In the genomic region with DNA sequence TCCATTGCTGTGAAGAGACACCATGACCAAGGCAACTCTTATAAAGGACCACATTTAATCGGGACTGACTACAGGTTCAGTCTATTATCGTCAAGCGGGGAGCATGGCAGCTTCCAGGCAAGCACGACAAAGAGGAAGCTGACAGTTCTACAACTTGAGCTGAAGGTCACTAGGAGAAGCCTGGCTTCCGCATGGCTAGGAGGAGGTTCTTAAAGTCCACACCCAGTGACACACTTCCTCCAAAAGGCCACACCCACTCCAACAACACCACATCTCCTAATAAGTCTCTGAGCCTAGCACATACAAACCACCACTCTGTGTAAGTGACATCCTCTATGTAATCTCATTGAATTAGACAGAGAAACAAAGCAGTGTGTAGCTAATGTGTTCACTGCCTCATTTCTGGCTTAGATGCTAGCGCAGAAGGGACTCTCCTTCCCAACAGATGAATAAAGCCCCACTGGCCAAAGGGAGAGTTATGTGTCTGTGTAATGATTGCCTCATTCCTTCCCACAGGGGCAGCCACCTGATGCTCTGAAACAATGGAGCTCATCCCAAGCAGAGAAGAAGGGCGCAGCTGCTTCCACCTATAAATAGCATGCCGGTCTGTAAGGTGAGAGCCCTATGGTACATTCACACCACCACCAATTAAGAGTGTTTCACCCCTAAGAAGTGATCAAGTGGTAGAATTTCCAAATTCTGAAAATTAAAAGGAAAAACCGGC, we compare ENCODE assay signal across 9 mouse cellular contexts. TPM values are rescaled to one million over a fixed set of nuclear protein-coding genes. Genes with fewer than 3 reads are reported as not detected.
A peak's percentile ranks its signal among the peaks of the same experiment; 100 is the strongest.
DNase-seq lines count a peak whose midpoint lies in the region; ATAC-seq and TF ChIP-seq lines count a peak whose summit lies in the region.
"Had no signal": no experiment of that assay in that cellular context is flagged by ENCODE, and none has a peak within 500 bp of the region (broad histone marks: within the 10 kb centered on the region; RNA-seq: fewer than 3 reads in every experiment).

No protein-coding gene starts in this region.

- 91% methylated on average over 9 of the region's 9 CpGs for WGBS in forebrain, embryonic 10.5 days
- 86% methylated on average over 9 of the region's 9 CpGs for WGBS in midbrain, embryonic 13.5 days

- POLR2A ChIA-PET in Patski (lab: Charles Lee), result no interaction called here

- in situ Hi-C loops in Patski (cut with MboI; ENCODE audit: low pct_unique_long_range_greater_than_20kb), result no loop called here

- CTCF ChIA-PET in Patski (lab: Charles Lee), result interaction anchor here (1.6 to 1.7 kb wide), 2 partner anchors 17 to 22 kb away, joined by 3 to 4 read pairs; no protein-coding TSS in a partner anchor

- H3K36me3 ChIP-seq in forebrain, embryonic 10.5 days (replicated peaks), result no peaks in the 10 kb centered on the region
- H3K36me3 ChIP-seq in midbrain, embryonic 13.5 days, result no peaks in the 10 kb centered on the region
- H3K36me3 ChIP-seq: embryonic facial prominence, embryonic 12.5 days had no signal

- H3K4me3 ChIP-seq in forebrain, embryonic 10.5 days, result no peak overlapping the region
- H3K4me3 ChIP-seq in midbrain, embryonic 13.5 days (replicated peaks), result no peak overlapping the region
- H3K4me3 ChIP-seq: embryonic facial prominence, embryonic 12.5 days had no signal

- no peaks in the 10 kb centered on the region for H3K9me3 ChIP-seq in forebrain, embryonic 10.5 days
- no peaks in the 10 kb centered on the region for H3K9me3 ChIP-seq in midbrain, embryonic 13.5 days
- H3K9me3 ChIP-seq: embryonic facial prominence, embryonic 12.5 days had no signal

- ATAC-seq in Patski, result peak; percentile 24
- ATAC-seq in midbrain, embryonic 13.5 days, result no peak

- TF ChIP-seq CTCF in Patski (IDR thresholded peaks at IDR 0.05), result no peak

- H3K27ac ChIP-seq in forebrain, embryonic 10.5 days, result no peak overlapping the region
- H3K27ac ChIP-seq in midbrain, embryonic 13.5 days, result no peak overlapping the region
- H3K27ac ChIP-seq: embryonic facial prominence, embryonic 12.5 days had no signal

- H3K4me1 ChIP-seq in forebrain, embryonic 10.5 days, result peaks cover 30% of the 10 kb centered on the region; the same call in 1 of the 2 replicates
- H3K4me1 ChIP-seq in midbrain, embryonic 13.5 days (replicated peaks), result peaks cover 3% of the 10 kb centered on the region

- H3K9ac ChIP-seq in midbrain, embryonic 13.5 days (replicated peaks), result no peak overlapping the region
- H3K9ac ChIP-seq: embryonic facial prominence, embryonic 12.5 days had no signal

- no peak overlapping the region for H3K4me2 ChIP-seq in midbrain, embryonic 13.5 days (replicated peaks)
- H3K4me2 ChIP-seq: embryonic facial prominence, embryonic 12.5 days had no signal

- DNase-seq in adrenal gland, postnatal 14 days, result peak; percentile 30
- DNase-seq in adrenal gland, postnatal 10 days, result no peak
- DNase-seq in Patski (ENCODE audit: low read depth, low spot score), result no peak
- peak; percentile 92 for DNase-seq in induced T-regulatory cell, adult 2 months (ENCODE audit: low read depth)
- peak; percentile 90 for DNase-seq in naive thymus-derived CD4-positive, alpha-beta T cell, adult 2 months (ENCODE audit: low read depth)
- DNase-seq in frontal cortex, postnatal 14 days (ENCODE audit: low spot score in 2 of 2), result no peak
- no peak for DNase-seq in forebrain, embryonic 10.5 days (ENCODE audit: extremely low spot score, low spot score)

- H3K27me3 ChIP-seq in Patski, result no peaks in the 10 kb centered on the region
- no peaks in the 10 kb centered on the region for H3K27me3 ChIP-seq in forebrain, embryonic 10.5 days (ENCODE audit: poor library complexity, severe bottlenecking)
- H3K27me3 ChIP-seq in midbrain, embryonic 13.5 days, result no peaks in the 10 kb centered on the region
- H3K27me3 ChIP-seq: embryonic facial prominence, embryonic 12.5 days had no signal

RNA-seq across cellular contexts. Expression of a gene that starts 48.5 kb away (rescaled TPM):
- total RNA-seq in adrenal gland, postnatal 14 days (2021), result 27.2 and 31.4 TPM in 2 replicates
- total RNA-seq in adrenal gland, postnatal 10 days (2021), result 10 to 100 TPM; 25.2 to 30.4 TPM
- 19.1 TPM for polyA plus RNA-seq in Patski (2021)
- polyA plus RNA-seq in forebrain, embryonic 10.5 days (2016; fragmentation: Nextera tagmentation; extraction: Ambion mirVana), result 4.4 and 5.2 TPM in 2 replicates
- polyA plus RNA-seq in midbrain, embryonic 13.5 days (2015; fragmentation: Nextera tagmentation; extraction: Ambion mirVana), result 7.8 and 8.9 TPM in 2 replicates

Comparison
In these comparisons a context has a peak if more than half of its experiments do, and no peak if none do; other contexts are left out.
1. DNase-seq: peak in adrenal gland, postnatal 14 days (single experiment), induced T-regulatory cell, adult 2 months (single experiment) and naive thymus-derived CD4-positive, alpha-beta T cell, adult 2 months (single experiment); none in adrenal gland, postnatal 10 days (single experiment), Patski (single experiment), frontal cortex, postnatal 14 days (0 of 2) and forebrain, embryonic 10.5 days (single experiment).